Mouse (Mus musculus): Measurements from ENCODE around the gene Naif1. TPM values are rescaled to one million over a fixed set of nuclear protein-coding genes. Genes with fewer than 3 reads are reported as not detected.
A peak's percentile ranks its signal among the peaks of the same experiment; 100 is the strongest.

Naif1 gene
- total and polyA plus RNA-seq, 3 experiments, result 2.7 to 6.5 (median 3.5) TPM

- TF ChIP-seq NRF1 (IDR thresholded peaks at IDR 0.05; ENCODE audit: low read depth, low read length), result no peak
- TF ChIP-seq ELF1 (IDR thresholded peaks at IDR 0.05; ENCODE audit: low read depth, low read length), result no peak
- TF ChIP-seq CHD2 (IDR thresholded peaks at IDR 0.05; ENCODE audit: low read length), result no peak
- no peak for TF ChIP-seq USF2 (conservative IDR thresholded peaks at IDR 0.05; ENCODE audit: low read depth, low read length)
- TF ChIP-seq E2F4 (IDR thresholded peaks at IDR 0.05; ENCODE audit: insufficient replicate concordance, low read depth, low read length), result no peak
- no peak for TF ChIP-seq MEF2A (IDR thresholded peaks at IDR 0.05; ENCODE audit: borderline replicate concordance, low read depth, low read length)
- TF ChIP-seq ZMIZ1 (IDR thresholded peaks at IDR 0.05; ENCODE audit: low read depth, low read length), result no peak
- no peak for TF ChIP-seq UBTF (IDR thresholded peaks at IDR 0.05; ENCODE audit: low read depth, low read length)
- no peak for TF ChIP-seq NELFE (IDR thresholded peaks at IDR 0.05; ENCODE audit: low read depth, low read length)
- TF ChIP-seq SIN3A (IDR thresholded peaks at IDR 0.05; ENCODE audit: low read length), result no peak
- no peak for TF ChIP-seq KAT2A (IDR thresholded peaks at IDR 0.05; ENCODE audit: insufficient replicate concordance, low read length)
- TF ChIP-seq JUND (conservative IDR thresholded peaks at IDR 0.05; ENCODE audit: low read depth, low read length), result no peak
- no peak for TF ChIP-seq HCFC1 (IDR thresholded peaks at IDR 0.05; ENCODE audit: low read depth, low read length)
- TF ChIP-seq ZNF384 (IDR thresholded peaks at IDR 0.05; ENCODE audit: low read depth, low read length), result no peak
- TF ChIP-seq CHD1 (IDR thresholded peaks at IDR 0.05; ENCODE audit: low read depth, low read length), result no peak
- TF ChIP-seq MXI1 (IDR thresholded peaks at IDR 0.05; ENCODE audit: low read depth, low read length), result no peak
- TF ChIP-seq EP300 (IDR thresholded peaks at IDR 0.05; ENCODE audit: low read length), result no peak
- no peak for TF ChIP-seq MYC (IDR thresholded peaks at IDR 0.05; ENCODE audit: low read depth, low read length)
- no peak for TF ChIP-seq POLR2A (IDR thresholded peaks at IDR 0.05; ENCODE audit: low read depth, low read length)
- no peak for TF ChIP-seq SMC3 (IDR thresholded peaks at IDR 0.05; ENCODE audit: low read depth, low read length)
- Histone ChIP-seq H3K4me3 (replicated peaks in 1 of 3; ENCODE audit: low read depth in 2 of 3, low read length in 2 of 3, poor library complexity in 1 of 3) (no peak overlapping the region), H3K9me3 (replicated peaks; ENCODE audit: low read length) (peaks cover 7% of the 10 kb centered on the region), H3K79me2 (replicated peaks; ENCODE audit: control insufficient read depth, extremely low read depth, insufficient read depth, poor library complexity, severe bottlenecking) (no peaks in the 10 kb centered on the region), H3K27ac (ENCODE audit: insufficient read depth, low read depth) (no peak overlapping the region), H3K27me3 (replicated peaks) (no peaks in the 10 kb centered on the region), H3K4me1 (ENCODE audit: control insufficient read depth in 1 of 2, insufficient read depth in 2 of 2) (peaks cover 0 to 6% of the 10 kb centered on the region in 2 experiments; a peak in 2 of 4 replicates), H3K9ac (ENCODE audit: insufficient read depth, low read depth) (no peak overlapping the region), H3K4me2 (ENCODE audit: insufficient read depth, low read depth, poor library complexity, severe bottlenecking) (no peak overlapping the region), H3K36me3 (replicated peaks in 1 of 2; ENCODE audit: control insufficient read depth in 1 of 2, insufficient read depth in 1 of 2, low read length in 1 of 2) (no peaks in the 10 kb centered on the region)
- no peak for DNase-seq (ENCODE audit: extremely low read depth)
- in situ Hi-C loops (cut with MboI; ENCODE audit: low pct_ligation_motif_present, low pct_unique_long_range_greater_than_20kb, low sequenced_read_pairs) (no loop called here), dilution Hi-C loops (cut with MboI; ENCODE audit: extremely low pct_ligation_motif_present, extremely low pct_unique_long_range_greater_than_20kb, low sequenced_read_pairs) (no loop called here)
Measured at GRCm38 (mm10) chr2:32482351-32482750, 32.1 kb downstream of the Naif1 start.

DNA sequence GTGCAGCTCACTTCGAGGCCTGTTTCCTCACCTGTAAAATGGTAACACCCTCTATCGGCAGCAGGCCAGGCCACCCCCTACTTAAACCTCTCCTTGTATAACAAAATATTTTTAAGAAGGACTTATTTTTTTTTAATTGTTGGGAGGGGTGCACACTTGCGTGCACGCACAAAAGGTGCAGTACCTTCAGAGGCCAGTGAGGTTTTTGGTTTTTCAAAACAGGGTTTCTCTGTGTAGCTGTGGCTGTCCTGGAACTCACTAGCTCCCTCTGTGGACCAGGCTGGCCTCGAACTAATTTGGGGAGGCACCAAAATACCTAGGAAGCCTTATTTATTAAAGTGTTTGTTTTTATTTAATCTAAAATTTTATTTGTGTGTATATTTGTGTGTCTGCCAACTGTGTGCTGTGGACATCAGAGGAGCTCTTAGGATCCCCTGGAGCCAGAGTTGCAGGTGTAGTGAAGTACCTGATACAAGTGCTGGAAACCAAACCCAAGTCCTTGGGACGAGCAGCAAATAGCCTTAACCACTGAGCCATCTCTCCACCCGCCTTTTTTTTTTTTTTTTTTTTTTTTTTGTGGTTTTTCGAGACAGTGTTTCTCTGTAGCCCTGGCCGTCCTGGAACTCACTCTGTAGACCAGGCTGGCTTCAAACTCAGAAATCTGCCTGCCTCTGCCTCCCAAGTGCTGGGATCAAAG, 33.1 kb downstream of the Naif1 start:
- TF ChIP-seq CTCF (conservative IDR thresholded peaks at IDR 0.05 in 1 of 2, IDR thresholded peaks at IDR 0.05 in 1 of 2; ENCODE audit: low read depth in 2 of 2, low read length in 2 of 2) (peak; percentile 10 to 58; a peak in 3 of 4 replicates), KAT2A (IDR thresholded peaks at IDR 0.05; ENCODE audit: insufficient replicate concordance, low read length) (no peak), RAD21 (IDR thresholded peaks at IDR 0.05; ENCODE audit: low read depth, low read length) (peak; percentile 7)
- H3K36me3 ChIP-seq (replicated peaks in 1 of 2; ENCODE audit: control insufficient read depth in 1 of 2, insufficient read depth in 1 of 2, low read length in 1 of 2), result no peaks in the 10 kb centered on the region
- peak; percentile 24 for DNase-seq (ENCODE audit: extremely low read depth)
- H3K27ac ChIP-seq (ENCODE audit: insufficient read depth, low read depth), result no peak overlapping the region
- H3K27me3 ChIP-seq (replicated peaks), result no peaks in the 10 kb centered on the region
- no peak overlapping the region for H3K4me2 ChIP-seq (ENCODE audit: insufficient read depth, low read depth, poor library complexity, severe bottlenecking)
- peaks cover 3% of the 10 kb centered on the region for H3K9me3 ChIP-seq (replicated peaks; ENCODE audit: low read length)
- no peaks in the 10 kb centered on the region for H3K79me2 ChIP-seq (replicated peaks; ENCODE audit: control insufficient read depth, extremely low read depth, insufficient read depth, poor library complexity, severe bottlenecking)
- H3K4me1 ChIP-seq (ENCODE audit: control insufficient read depth in 1 of 2, insufficient read depth in 2 of 2), result peaks cover 0 to 6% of the 10 kb centered on the region in 2 experiments; a peak in 2 of 4 replicates
- H3K4me3 ChIP-seq (replicated peaks in 1 of 3; ENCODE audit: low read depth in 2 of 3, low read length in 2 of 3, poor library complexity in 1 of 3), result no peak overlapping the region
- in situ Hi-C loops (cut with MboI; ENCODE audit: low pct_ligation_motif_present, low pct_unique_long_range_greater_than_20kb, low sequenced_read_pairs), result no loop called here
- H3K9ac ChIP-seq (ENCODE audit: insufficient read depth, low read depth), result no peak overlapping the region
- dilution Hi-C loops (cut with MboI; ENCODE audit: extremely low pct_ligation_motif_present, extremely low pct_unique_long_range_greater_than_20kb, low sequenced_read_pairs), result no loop called here

Measured in CH12.LX (cell line).